Mouse (Mus musculus) heart, embryonic 10.5 days (tissue): ENCODE measurements around the gene Gm49321. TPM values are rescaled to one million over a fixed set of nuclear protein-coding genes. Genes with fewer than 3 reads are reported as not detected.

Source experiments
- DNase-seq: peaks from one replicate; pipeline ENCODE4 v3.0.0-alpha.2; 2017; ENCODE audit warnings: low spot score
- H3K27ac ChIP-seq: fragments of 300-500 bp; sonication (generic); 2 replicates; pipeline ENCODE4 v1.5.1; 2016; ENCODE audit warnings: mild to moderate bottlenecking
- H3K27me3 ChIP-seq: fragments of 300-500 bp; sonication (generic); 2 replicates; pipeline ENCODE4 v1.6.1; 2016; ENCODE audit warnings: mild to moderate bottlenecking; ENCODE audit not compliant: poor library complexity, insufficient read depth, severe bottlenecking
- H3K36me3 ChIP-seq: fragments of 300-500 bp; sonication (generic); 2 replicates; pipeline ENCODE4 v1.6.1; 2016; ENCODE audit warnings: mild to moderate bottlenecking, moderate library complexity
- H3K4me1 ChIP-seq: fragments of 300-500 bp; sonication (generic); 2 replicates; pipeline ENCODE4 v1.6.1; 2016; ENCODE audit warnings: mild to moderate bottlenecking
- H3K4me3 ChIP-seq: fragments of 300-500 bp; sonication (generic); 2 replicates; pipeline ENCODE4 v1.5.1; 2016; ENCODE audit warnings: mild to moderate bottlenecking, moderate library complexity
- H3K9me3 ChIP-seq: fragments of 300-500 bp; sonication (generic); 2 replicates; pipeline ENCODE4 v1.6.1; 2016; ENCODE audit warnings: mild to moderate bottlenecking, moderate library complexity
- WGBS: fragments of 180-500 bp; shearing (Covaris S2); methylation state at CpG from one replicate; pipeline ENCODE4 v1.1.7; 2016; 5-methylcytosine and 5-hydroxymethylcytosine counted together
- polyA plus RNA-seq: library from polyadenylated mRNA; unstranded; fragments of >200 nt; fragmentation: Nextera tagmentation; extraction: Ambion mirVana; gene quantifications from 2 replicates; pipeline ENCODE4 v1.2.1, GENCODE M21; 2016

Gm49321 gene
- polyA plus RNA-seq: 13.8 and 15.8 TPM in 2 replicates

GRCm38 (mm10) chr12:73937353-73937752 is at the start of gene Gm49321:
TSS of gene Gm49321 (plus strand) at chr12:73937653.
- Histone ChIP-seq H3K4me1 (no peaks in the 10 kb centered on the region), H3K36me3 (peaks cover 94% of the 10 kb centered on the region), H3K4me3 (no peak within 1 kb of the TSS), H3K9me3 (no peaks in the 10 kb centered on the region), H3K27ac (no peak within 1 kb of the TSS), H3K27me3 (no peaks in the 10 kb centered on the region)
- DNase-seq: no peak
- whole genome bisulfite sequencing: 94% methylated on average over 1 of the region's 1 CpGs

- H3K4me1 ChIP-seq: peaks cover 24% of the 10 kb centered on the region
- 87% methylated on average over 8 of the region's 8 CpGs for WGBS
- H3K27me3 ChIP-seq: no peaks in the 10 kb centered on the region
- H3K4me3 ChIP-seq: no peak overlapping the region
- no peaks in the 10 kb centered on the region for H3K36me3 ChIP-seq
- H3K27ac ChIP-seq: no peak overlapping the region
- no peaks in the 10 kb centered on the region for H3K9me3 ChIP-seq
- no peak for DNase-seq
Measured at GRCm38 (mm10) chr12:73888003-73888783, 49.3 kb upstream of the Gm49321 start.

GRCm38 (mm10) chr12:73889571-73889970 is 47.9 kb upstream of the Gm49321 start:
- WGBS: 52% methylated on average over 1 of the region's 1 CpGs
- Histone ChIP-seq H3K4me1 (peaks cover 25% of the 10 kb centered on the region), H3K27ac (0 out of 2 replicates have a peak overlapping the region, but pooled peaks have one; percentile 16), H3K9me3 (no peaks in the 10 kb centered on the region), H3K36me3 (no peaks in the 10 kb centered on the region), H3K4me3 (no peak overlapping the region), H3K27me3 (no peaks in the 10 kb centered on the region)
- DNase-seq: no peak

GRCm38 (mm10) chr12:73890086-73890485 is 47.4 kb upstream of the Gm49321 start:
- H3K36me3 ChIP-seq: no peaks in the 10 kb centered on the region
- 0 out of 2 replicates have a peak overlapping the region, but pooled peaks have one; percentile 25 for H3K27ac ChIP-seq
- peaks cover 29% of the 10 kb centered on the region for H3K4me1 ChIP-seq
- H3K27me3 ChIP-seq: no peaks in the 10 kb centered on the region
- no peaks in the 10 kb centered on the region for H3K9me3 ChIP-seq
- no peak for DNase-seq
- no peak overlapping the region for H3K4me3 ChIP-seq
- WGBS: 49% methylated on average over 3 of the region's 3 CpGs

GRCm38 (mm10) chr12:73892616-73893015 is 44.8 kb upstream of the Gm49321 start:
- no peak for DNase-seq
- Histone ChIP-seq H3K27me3 (no peaks in the 10 kb centered on the region), H3K4me1 (peaks cover 17% of the 10 kb centered on the region), H3K4me3 (no peak overlapping the region), H3K36me3 (no peaks in the 10 kb centered on the region), H3K27ac (no peak overlapping the region; the same call in 1 of the 2 replicates), H3K9me3 (no peaks in the 10 kb centered on the region)
- 44% methylated on average over 3 of the region's 3 CpGs for WGBS

GRCm38 (mm10) chr12:73894838-73895237 is 42.6 kb upstream of the Gm49321 start:
- no peak overlapping the region for H3K27ac ChIP-seq
- DNase-seq: no peak
- H3K9me3 ChIP-seq: no peaks in the 10 kb centered on the region
- no peaks in the 10 kb centered on the region for H3K27me3 ChIP-seq
- H3K36me3 ChIP-seq: no peaks in the 10 kb centered on the region
- WGBS: 73% methylated on average over 6 of the region's 6 CpGs
- no peak overlapping the region for H3K4me3 ChIP-seq
- peaks cover 17% of the 10 kb centered on the region for H3K4me1 ChIP-seq

GRCm38 (mm10) chr12:73895674-73896073 is 41.8 kb upstream of the Gm49321 start:
- 87% methylated on average over 2 of the region's 2 CpGs for WGBS

GRCm38 (mm10) chr12:73896471-73896870 is 41.0 kb upstream of the Gm49321 start:
- no peak overlapping the region for H3K4me3 ChIP-seq
- no peaks in the 10 kb centered on the region for H3K9me3 ChIP-seq
- no peak overlapping the region for H3K27ac ChIP-seq
- no peaks in the 10 kb centered on the region for H3K27me3 ChIP-seq
- no peaks in the 10 kb centered on the region for H3K36me3 ChIP-seq
- WGBS: 77% methylated on average over 3 of the region's 3 CpGs
- peaks cover 13% of the 10 kb centered on the region for H3K4me1 ChIP-seq
- no peak for DNase-seq

More at GRCm38 (mm10) chr12:73895674-73896073, 41.8 kb upstream of the Gm49321 start:
- Histone ChIP-seq H3K4me1 (peaks cover 13% of the 10 kb centered on the region), H3K27me3 (no peaks in the 10 kb centered on the region), H3K9me3 (no peaks in the 10 kb centered on the region), H3K36me3 (no peaks in the 10 kb centered on the region), H3K4me3 (no peak overlapping the region), H3K27ac (no peak overlapping the region)
- DNase-seq: no peak

GRCm38 (mm10) chr12:73898281-73898680 is 39.2 kb upstream of the Gm49321 start:
- H3K4me3 ChIP-seq: no peak overlapping the region
- WGBS: 79% methylated on average over 2 of the region's 2 CpGs

GRCm38 (mm10) chr12:73904133-73904934 is 33.1 kb upstream of the Gm49321 start:
- peaks cover 12% of the 10 kb centered on the region for H3K4me1 ChIP-seq
- no peaks in the 10 kb centered on the region for H3K36me3 ChIP-seq
- DNase-seq: no peak
- no peak overlapping the region for H3K4me3 ChIP-seq
- 59% methylated on average over 5 of the region's 5 CpGs for WGBS
- H3K27ac ChIP-seq: no peak overlapping the region
- H3K9me3 ChIP-seq: no peaks in the 10 kb centered on the region
- H3K27me3 ChIP-seq: no peaks in the 10 kb centered on the region

More at GRCm38 (mm10) chr12:73898281-73898680, 39.2 kb upstream of the Gm49321 start:
- H3K36me3 ChIP-seq: no peaks in the 10 kb centered on the region
- peaks cover 5% of the 10 kb centered on the region; the same call in 1 of the 2 replicates for H3K4me1 ChIP-seq
- no peak overlapping the region for H3K27ac ChIP-seq
- no peak for DNase-seq
- no peaks in the 10 kb centered on the region for H3K9me3 ChIP-seq
- H3K27me3 ChIP-seq: no peaks in the 10 kb centered on the region

- no peaks in the 10 kb centered on the region for H3K27me3 ChIP-seq
- H3K9me3 ChIP-seq: no peaks in the 10 kb centered on the region
- peaks cover 12% of the 10 kb centered on the region for H3K4me1 ChIP-seq
- no peaks in the 10 kb centered on the region for H3K36me3 ChIP-seq
- DNase-seq: no peak
- no peak overlapping the region for H3K27ac ChIP-seq
- no peak overlapping the region for H3K4me3 ChIP-seq
- WGBS: 61% methylated on average over 2 of the region's 2 CpGs
Measured at GRCm38 (mm10) chr12:73905041-73905440, 32.4 kb upstream of the Gm49321 start.

- Histone ChIP-seq H3K27ac (no peak overlapping the region), H3K4me3 (no peak overlapping the region), H3K4me1 (peaks cover 15% of the 10 kb centered on the region), H3K36me3 (no peaks in the 10 kb centered on the region), H3K9me3 (no peaks in the 10 kb centered on the region), H3K27me3 (no peaks in the 10 kb centered on the region)
- WGBS: 83% methylated on average over 4 of the region's 4 CpGs
- no peak for DNase-seq
Measured at GRCm38 (mm10) chr12:73905555-73905954, 31.9 kb upstream of the Gm49321 start.
